Mouse (Mus musculus): Measurements from ENCODE around the gene Eif1ad. TPM values are rescaled to one million over a fixed set of nuclear protein-coding genes. Genes with fewer than 3 reads are reported as not detected.

The Eif1ad gene
- 39.4 TPM for polyA plus RNA-seq (2015; fragmentation: Illumina TruSeq; extraction: RNeasy Lipid Tissue Mini Kit (QIAGEN cat#74804); ENCODE audit: insufficient read depth, low replicate concordance)

DNA sequence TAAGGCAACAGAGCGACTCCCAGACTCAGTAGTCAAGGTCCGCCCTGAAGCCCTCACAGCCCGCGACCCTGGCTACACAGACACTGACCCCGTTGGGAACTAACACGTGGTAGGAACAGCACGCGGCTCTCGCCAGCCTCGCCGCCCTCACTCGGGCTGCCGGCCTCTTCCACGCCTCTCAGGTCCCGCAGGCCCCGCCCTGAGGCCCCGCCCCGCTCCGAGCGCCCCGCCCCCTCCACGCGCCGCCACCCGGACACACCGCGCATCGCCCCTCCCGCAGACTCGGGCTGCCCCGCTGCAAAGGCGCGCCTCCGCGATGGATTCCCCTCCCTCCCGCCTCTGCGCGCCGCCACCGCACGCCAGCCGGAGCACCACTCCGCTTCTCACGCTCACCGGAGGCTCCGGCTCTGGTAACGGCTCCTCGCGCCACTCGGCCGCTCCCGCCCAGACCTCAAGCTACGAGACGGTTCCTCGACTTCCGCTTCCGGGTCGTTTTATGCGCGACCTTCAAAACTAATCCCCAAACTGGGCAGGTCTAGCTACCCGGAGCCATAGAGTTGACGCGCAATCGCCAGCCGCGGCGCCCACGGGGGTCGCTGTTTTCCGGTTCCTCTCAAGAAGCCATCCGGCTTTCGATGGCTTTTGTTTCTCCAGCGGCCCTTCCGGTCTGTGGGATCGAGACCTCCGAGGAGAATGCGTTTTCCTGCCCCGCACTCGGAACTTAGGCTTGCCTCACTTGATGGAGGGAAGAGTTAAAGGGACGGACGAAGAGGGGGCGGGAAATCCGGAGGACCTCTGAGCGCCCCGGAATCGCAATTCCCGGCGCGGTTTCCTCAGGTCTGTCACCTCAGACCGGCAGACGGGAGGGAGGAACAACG is at the start of gene Eif1ad:
Eif1ad (plus strand) TSS at position 567 of the 878 bp plus-strand sequence.

DNA sequence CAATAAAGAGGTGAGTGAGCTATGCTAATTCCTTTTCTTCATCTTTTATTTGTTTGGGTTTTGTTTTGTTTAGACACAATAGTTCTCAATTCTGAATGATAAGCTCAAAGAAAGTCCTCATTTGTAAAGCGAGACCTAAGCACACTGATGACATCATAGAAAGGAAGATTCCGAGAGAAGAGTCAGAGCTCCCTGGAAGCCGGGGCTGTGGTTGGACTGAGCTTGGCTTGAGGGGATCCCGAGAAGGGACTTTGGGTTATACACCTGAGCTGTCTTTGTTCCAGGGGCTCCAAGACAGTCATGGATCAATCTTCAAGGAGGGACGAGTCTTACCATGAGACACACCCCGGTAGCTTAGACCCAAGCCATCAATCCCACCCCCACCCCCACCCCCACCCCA is 31.1 kb upstream of the Eif1ad start, which contains the start of gene Catsper1:
Catsper1 (plus strand) TSS at position 301 of the 400 bp plus-strand sequence.

DNA sequence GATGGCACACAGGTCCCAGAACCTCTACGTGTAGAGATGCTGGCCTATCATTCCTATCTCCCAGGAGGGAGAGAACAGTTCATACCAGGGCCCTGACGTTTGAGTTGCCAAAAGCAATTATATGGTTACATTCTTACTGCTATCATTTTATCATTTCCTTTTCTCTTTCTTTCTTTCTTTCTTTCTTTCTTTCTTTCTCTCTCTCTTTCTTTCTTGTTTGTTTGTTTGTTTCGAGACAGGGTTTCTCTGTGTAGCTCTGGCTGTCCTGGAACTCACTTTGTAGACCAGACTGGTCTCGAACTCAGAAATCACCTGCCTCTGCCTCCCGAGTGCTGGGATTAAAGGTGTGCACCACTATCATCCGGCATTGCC is 17.1 kb upstream of the Eif1ad start, which contains the start of gene Cst6:
Cst6 (minus strand) TSS at position 73 of the 372 bp plus-strand sequence.

DNA sequence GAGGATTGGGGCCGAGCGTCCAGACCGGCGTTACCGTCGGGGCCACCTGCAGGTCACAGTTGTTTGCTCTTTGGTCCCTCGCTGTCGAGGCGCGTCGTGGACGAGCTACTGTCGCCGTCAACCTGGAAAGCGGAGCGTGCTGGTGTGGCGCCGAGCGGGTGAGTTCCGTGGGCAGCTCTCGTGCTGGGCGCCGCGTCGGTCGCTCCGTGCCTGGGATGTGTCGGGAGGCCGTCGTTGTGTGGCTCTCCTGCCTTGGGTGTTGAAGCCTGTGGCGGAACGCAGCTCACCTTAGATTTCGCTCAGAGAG is 465 bp downstream of the Eif1ad start, which contains the start of gene Banf1:
Banf1 (minus strand) TSS at position 116 of the 307 bp plus-strand sequence.

DNA sequence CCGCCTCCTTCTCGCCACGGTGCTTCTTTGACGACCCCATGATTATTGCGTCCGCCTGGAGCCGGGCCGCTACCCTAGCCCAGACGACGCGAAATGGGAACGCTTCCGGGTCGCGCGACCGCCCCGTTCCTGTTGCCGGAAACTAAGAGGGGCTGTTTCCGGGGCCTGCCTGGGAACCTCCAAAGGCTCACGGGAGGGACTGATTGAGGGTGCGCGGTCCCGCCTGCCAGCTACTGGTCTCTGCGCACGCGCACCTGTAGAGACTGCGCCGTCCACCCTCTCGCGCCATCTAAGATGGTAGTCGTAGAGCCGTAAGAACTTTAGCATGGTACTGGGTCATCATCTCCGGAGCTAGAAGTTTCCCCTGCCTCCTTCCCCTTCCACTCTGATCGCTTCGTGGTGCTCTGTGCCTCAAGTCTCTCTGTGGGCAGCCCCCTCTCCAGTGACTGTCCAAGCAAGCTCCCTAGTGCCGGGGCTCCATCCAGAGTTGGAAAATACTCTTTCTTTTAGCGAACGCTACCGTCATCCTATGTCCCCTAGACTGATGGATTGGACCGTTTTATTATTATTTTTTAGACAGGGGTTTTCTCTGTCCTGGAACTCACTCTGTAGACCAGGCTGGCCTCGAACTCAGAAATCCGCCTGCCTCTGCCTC is 22.2 kb downstream of the Eif1ad start, which contains the start of gene Sart1:
Sart1 (minus strand) TSS at position 116 of the 655 bp plus-strand sequence.

DNA sequence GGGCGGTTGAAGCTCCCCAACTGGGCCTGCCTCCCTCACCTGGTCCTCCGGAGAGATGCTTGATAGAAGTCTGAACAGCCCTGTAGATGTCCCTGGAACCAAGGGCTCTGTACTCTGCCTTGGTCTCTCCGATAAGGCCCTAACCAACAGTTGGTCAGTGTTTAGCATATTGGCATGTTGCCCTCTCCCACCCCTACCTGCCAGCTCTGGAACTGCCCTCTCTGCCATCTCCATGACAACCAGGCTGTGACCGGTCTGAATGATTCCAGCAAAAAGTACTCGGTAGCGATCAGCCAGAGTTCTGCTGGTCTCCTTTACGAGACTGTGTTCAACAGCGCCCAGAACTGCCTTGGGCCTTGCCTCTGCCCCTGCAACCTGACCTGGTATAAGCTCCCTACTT is 35.8 kb downstream of the Eif1ad start, which contains the start of gene Tsga10ip:
Tsga10ip (minus strand) TSS at position 234 of the 400 bp plus-strand sequence.

Other genes starting within 250 kb of the Eif1ad start
- 9.6 TPM for gene Klc2, start 248.2 kb upstream of the Eif1ad start, polyA plus RNA-seq (2015; fragmentation: Illumina TruSeq; extraction: RNeasy Lipid Tissue Mini Kit (QIAGEN cat#74804); ENCODE audit: insufficient read depth, low replicate concordance)
- 26.8 TPM for gene Pacs1, start 93.6 kb upstream of the Eif1ad start, polyA plus RNA-seq (2015; fragmentation: Illumina TruSeq; extraction: RNeasy Lipid Tissue Mini Kit (QIAGEN cat#74804); ENCODE audit: insufficient read depth, low replicate concordance)
- 171 TPM for gene Sf3b2, start 71.3 kb upstream of the Eif1ad start, polyA plus RNA-seq (2015; fragmentation: Illumina TruSeq; extraction: RNeasy Lipid Tissue Mini Kit (QIAGEN cat#74804); ENCODE audit: insufficient read depth, low replicate concordance)
- gene Gal3st3, start 68.4 kb upstream of the Eif1ad start, polyA plus RNA-seq (2015; fragmentation: Illumina TruSeq; extraction: RNeasy Lipid Tissue Mini Kit (QIAGEN cat#74804); ENCODE audit: insufficient read depth, low replicate concordance): 0.18 TPM
- gene Catsper1, start 31.0 kb upstream of the Eif1ad start, polyA plus RNA-seq (2015; fragmentation: Illumina TruSeq; extraction: RNeasy Lipid Tissue Mini Kit (QIAGEN cat#74804); ENCODE audit: insufficient read depth, low replicate concordance): not detected
- gene Cst6, start 17.2 kb upstream of the Eif1ad start, polyA plus RNA-seq (2015; fragmentation: Illumina TruSeq; extraction: RNeasy Lipid Tissue Mini Kit (QIAGEN cat#74804); ENCODE audit: insufficient read depth, low replicate concordance): not detected
- 122 TPM for gene Banf1, start 427 bp downstream of the Eif1ad start, polyA plus RNA-seq (2015; fragmentation: Illumina TruSeq; extraction: RNeasy Lipid Tissue Mini Kit (QIAGEN cat#74804); ENCODE audit: insufficient read depth, low replicate concordance)
- gene Sart1, start 22.0 kb downstream of the Eif1ad start, polyA plus RNA-seq (2015; fragmentation: Illumina TruSeq; extraction: RNeasy Lipid Tissue Mini Kit (QIAGEN cat#74804); ENCODE audit: insufficient read depth, low replicate concordance): 46.2 TPM
- gene Tsga10ip, start 35.8 kb downstream of the Eif1ad start, polyA plus RNA-seq (2015; fragmentation: Illumina TruSeq; extraction: RNeasy Lipid Tissue Mini Kit (QIAGEN cat#74804); ENCODE audit: insufficient read depth, low replicate concordance): not detected
- gene Drap1, start 58.2 kb downstream of the Eif1ad start, polyA plus RNA-seq (2015; fragmentation: Illumina TruSeq; extraction: RNeasy Lipid Tissue Mini Kit (QIAGEN cat#74804); ENCODE audit: insufficient read depth, low replicate concordance): 91.5 TPM
- 13.6 TPM for gene AI837181, start 58.4 kb downstream of the Eif1ad start, polyA plus RNA-seq (2015; fragmentation: Illumina TruSeq; extraction: RNeasy Lipid Tissue Mini Kit (QIAGEN cat#74804); ENCODE audit: insufficient read depth, low replicate concordance)
- not detected for gene Fosl1, start 80.8 kb downstream of the Eif1ad start, polyA plus RNA-seq (2015; fragmentation: Illumina TruSeq; extraction: RNeasy Lipid Tissue Mini Kit (QIAGEN cat#74804); ENCODE audit: insufficient read depth, low replicate concordance)
- gene Ccdc85b, start 91.2 kb downstream of the Eif1ad start, polyA plus RNA-seq (2015; fragmentation: Illumina TruSeq; extraction: RNeasy Lipid Tissue Mini Kit (QIAGEN cat#74804); ENCODE audit: insufficient read depth, low replicate concordance): 1.9 TPM
- 48.7 TPM for gene Fibp, start 93.9 kb downstream of the Eif1ad start, polyA plus RNA-seq (2015; fragmentation: Illumina TruSeq; extraction: RNeasy Lipid Tissue Mini Kit (QIAGEN cat#74804); ENCODE audit: insufficient read depth, low replicate concordance)
- 42.6 TPM for gene Ctsw, start 101.8 kb downstream of the Eif1ad start, polyA plus RNA-seq (2015; fragmentation: Illumina TruSeq; extraction: RNeasy Lipid Tissue Mini Kit (QIAGEN cat#74804); ENCODE audit: insufficient read depth, low replicate concordance)
- gene Efemp2, start 107.2 kb downstream of the Eif1ad start, polyA plus RNA-seq (2015; fragmentation: Illumina TruSeq; extraction: RNeasy Lipid Tissue Mini Kit (QIAGEN cat#74804); ENCODE audit: insufficient read depth, low replicate concordance): 4.0 TPM
- 11.7 TPM for gene Mus81, start 121.7 kb downstream of the Eif1ad start, polyA plus RNA-seq (2015; fragmentation: Illumina TruSeq; extraction: RNeasy Lipid Tissue Mini Kit (QIAGEN cat#74804); ENCODE audit: insufficient read depth, low replicate concordance)
- gene Cfl1, start 123.7 kb downstream of the Eif1ad start, polyA plus RNA-seq (2015; fragmentation: Illumina TruSeq; extraction: RNeasy Lipid Tissue Mini Kit (QIAGEN cat#74804); ENCODE audit: insufficient read depth, low replicate concordance): 1,502 TPM
- gene 1700020D05Rik, start 137.0 kb downstream of the Eif1ad start, polyA plus RNA-seq (2015; fragmentation: Illumina TruSeq; extraction: RNeasy Lipid Tissue Mini Kit (QIAGEN cat#74804); ENCODE audit: insufficient read depth, low replicate concordance): 2.5 TPM
- gene Snx32, start 143.8 kb downstream of the Eif1ad start, polyA plus RNA-seq (2015; fragmentation: Illumina TruSeq; extraction: RNeasy Lipid Tissue Mini Kit (QIAGEN cat#74804); ENCODE audit: insufficient read depth, low replicate concordance): 11.0 TPM
- gene Ovol1, start 193.9 kb downstream of the Eif1ad start, polyA plus RNA-seq (2015; fragmentation: Illumina TruSeq; extraction: RNeasy Lipid Tissue Mini Kit (QIAGEN cat#74804); ENCODE audit: insufficient read depth, low replicate concordance): not detected
- gene Ap5b1, start 201.3 kb downstream of the Eif1ad start, polyA plus RNA-seq (2015; fragmentation: Illumina TruSeq; extraction: RNeasy Lipid Tissue Mini Kit (QIAGEN cat#74804); ENCODE audit: insufficient read depth, low replicate concordance): 1.7 TPM
- 23.7 TPM for gene Rnaseh2c, start 235.1 kb downstream of the Eif1ad start, polyA plus RNA-seq (2015; fragmentation: Illumina TruSeq; extraction: RNeasy Lipid Tissue Mini Kit (QIAGEN cat#74804); ENCODE audit: insufficient read depth, low replicate concordance)
- gene Kat5, start 243.5 kb downstream of the Eif1ad start, polyA plus RNA-seq (2015; fragmentation: Illumina TruSeq; extraction: RNeasy Lipid Tissue Mini Kit (QIAGEN cat#74804); ENCODE audit: insufficient read depth, low replicate concordance): 44.8 TPM